Mouse (Mus musculus): ENCODE measurements around the gene Ccdc103. TPM values are rescaled to one million over a fixed set of nuclear protein-coding genes. Genes with fewer than 3 reads are reported as not detected.

The Ccdc103 gene
- total RNA-seq (2021) (not detected), polyA plus RNA-seq (2012; rRNA removed) (0.18 and 0.20 TPM in 2 replicates)
- long read RNA-seq, result 0 reads

GRCm38 (mm10) chr11:102880585-102881313 is at the start of gene Ccdc103, which contains the start of gene Eftud2:
Ccdc103 (plus strand) TSS chr11:102881204.
Eftud2 (minus strand) TSS chr11:102880985.
- under 1% methylated on average over 62 of the region's 62 CpGs for WGBS
- intact Hi-C loops (cut with DNase I), result no loop called here
- Histone ChIP-seq H3K27me3 (ENCODE audit: control insufficient read depth, insufficient read depth, low read length) (no peaks in the 10 kb centered on the region), H3K4me1 (ENCODE audit: control insufficient read depth, insufficient read depth, low read length) (peaks cover 4% of the 10 kb centered on the region), H3K79me2 (replicated peaks; ENCODE audit: control insufficient read depth, insufficient read depth, low read length) (no peaks in the 10 kb centered on the region), H3K9ac (ENCODE audit: low read depth, low read length) (peak within 1 kb of the TSS; percentile 64), H3K27ac (peak within 1 kb of the TSS; percentile 100), H3K36me3 (ENCODE audit: control insufficient read depth, insufficient read depth, low read length) (no peaks in the 10 kb centered on the region), H3K4me3 (peak within 1 kb of the TSS; percentile 62)
- TF ChIP-seq EP300 (IDR thresholded peaks at IDR 0.05; ENCODE audit: insufficient read depth, low read depth, low read length), result peak; percentile 77; the same call in 1 of the 2 replicates
- TF ChIP-seq CTCF (IDR thresholded peaks at IDR 0.05), result no peak
- TF ChIP-seq POLR2A (IDR thresholded peaks at IDR 0.05; ENCODE audit: insufficient read depth, low read depth, low read length), result peak; percentile 80
- peak; percentile 93 to 95 for DNase-seq

- 68% methylated on average over 18 of the region's 18 CpGs for WGBS
- TF ChIP-seq POLR2A (IDR thresholded peaks at IDR 0.05; ENCODE audit: insufficient read depth, low read depth, low read length) (no peak), EP300 (IDR thresholded peaks at IDR 0.05; ENCODE audit: insufficient read depth, low read depth, low read length) (no peak), CTCF (IDR thresholded peaks at IDR 0.05) (no peak)
- H3K4me1 ChIP-seq (ENCODE audit: control insufficient read depth, insufficient read depth, low read length), result no peaks in the 10 kb centered on the region
- no peak for DNase-seq
- no peak overlapping the region for H3K9ac ChIP-seq (ENCODE audit: low read depth, low read length)
- no peak overlapping the region for H3K4me3 ChIP-seq
- no peaks in the 10 kb centered on the region for H3K27me3 ChIP-seq (ENCODE audit: control insufficient read depth, insufficient read depth, low read length)
- no peaks in the 10 kb centered on the region for H3K79me2 ChIP-seq (replicated peaks; ENCODE audit: control insufficient read depth, insufficient read depth, low read length)
- H3K27ac ChIP-seq, result 0 out of 2 replicates have a peak overlapping the region, but pooled peaks have one; percentile 17
- H3K36me3 ChIP-seq (ENCODE audit: control insufficient read depth, insufficient read depth, low read length), result no peaks in the 10 kb centered on the region
- intact Hi-C loops (cut with DNase I), result no loop called here
Measured at GRCm38 (mm10) chr11:102832700-102833297, 48.2 kb upstream of the Ccdc103 start.

GRCm38 (mm10) chr11:102834219-102834618 is 46.8 kb upstream of the Ccdc103 start:
- no peaks in the 10 kb centered on the region for H3K27me3 ChIP-seq (ENCODE audit: control insufficient read depth, insufficient read depth, low read length)
- H3K9ac ChIP-seq (ENCODE audit: low read depth, low read length), result no peak overlapping the region
- no peaks in the 10 kb centered on the region for H3K4me1 ChIP-seq (ENCODE audit: control insufficient read depth, insufficient read depth, low read length)
- H3K4me3 ChIP-seq, result no peak overlapping the region
- WGBS, result 81% methylated on average over 10 of the region's 10 CpGs
- intact Hi-C loops (cut with DNase I), result no loop called here
- DNase-seq, result peak; percentile 37 to 62
- no peaks in the 10 kb centered on the region for H3K36me3 ChIP-seq (ENCODE audit: control insufficient read depth, insufficient read depth, low read length)
- 0 out of 2 replicates have a peak, but pooled peaks have one; percentile 28 for TF ChIP-seq POLR2A (IDR thresholded peaks at IDR 0.05; ENCODE audit: insufficient read depth, low read depth, low read length)
- TF ChIP-seq EP300 (IDR thresholded peaks at IDR 0.05; ENCODE audit: insufficient read depth, low read depth, low read length), result 0 out of 2 replicates have a peak, but pooled peaks have one; percentile 22
- TF ChIP-seq CTCF (IDR thresholded peaks at IDR 0.05), result no peak
- H3K27ac ChIP-seq, result peak overlapping the region; percentile 45
- no peaks in the 10 kb centered on the region for H3K79me2 ChIP-seq (replicated peaks; ENCODE audit: control insufficient read depth, insufficient read depth, low read length)

- no peak for DNase-seq
- Histone ChIP-seq H3K4me1 (ENCODE audit: control insufficient read depth, insufficient read depth, low read length) (no peaks in the 10 kb centered on the region), H3K27me3 (ENCODE audit: control insufficient read depth, insufficient read depth, low read length) (no peaks in the 10 kb centered on the region), H3K79me2 (replicated peaks; ENCODE audit: control insufficient read depth, insufficient read depth, low read length) (no peaks in the 10 kb centered on the region), H3K27ac (peak within 1 kb of the TSS; percentile 64), H3K4me3 (peak within 1 kb of the TSS; percentile 10; the same call in 1 of the 2 replicates), H3K9ac (ENCODE audit: low read depth, low read length) (no peak within 1 kb of the TSS; the same call in 1 of the 2 replicates), H3K36me3 (ENCODE audit: control insufficient read depth, insufficient read depth, low read length) (no peaks in the 10 kb centered on the region)
- WGBS, result 64% methylated on average over 4 of the region's 4 CpGs
- TF ChIP-seq CTCF (IDR thresholded peaks at IDR 0.05), result no peak
- no peak for TF ChIP-seq POLR2A (IDR thresholded peaks at IDR 0.05; ENCODE audit: insufficient read depth, low read depth, low read length)
- no peak for TF ChIP-seq EP300 (IDR thresholded peaks at IDR 0.05; ENCODE audit: insufficient read depth, low read depth, low read length)
- intact Hi-C loops (cut with DNase I), result no loop called here
Measured at GRCm38 (mm10) chr11:102835549-102835948, 45.5 kb upstream of the Ccdc103 start, which contains the start of gene Higd1b. Higd1b (plus strand) TSS chr11:102835849.

- Histone ChIP-seq H3K27me3 (ENCODE audit: control insufficient read depth, insufficient read depth, low read length) (no peaks in the 10 kb centered on the region), H3K36me3 (ENCODE audit: control insufficient read depth, insufficient read depth, low read length) (no peaks in the 10 kb centered on the region), H3K27ac (peak overlapping the region; percentile 64), H3K79me2 (replicated peaks; ENCODE audit: control insufficient read depth, insufficient read depth, low read length) (no peaks in the 10 kb centered on the region), H3K9ac (ENCODE audit: low read depth, low read length) (no peak overlapping the region), H3K4me3 (peak overlapping the region; percentile 10; the same call in 1 of the 2 replicates), H3K4me1 (ENCODE audit: control insufficient read depth, insufficient read depth, low read length) (no peaks in the 10 kb centered on the region)
- 62% methylated on average over 9 of the region's 9 CpGs for WGBS
- intact Hi-C loops (cut with DNase I), result no loop called here
- peak; percentile 27 for DNase-seq
- TF ChIP-seq EP300 (IDR thresholded peaks at IDR 0.05; ENCODE audit: insufficient read depth, low read depth, low read length) (0 out of 2 replicates have a peak, but pooled peaks have one; percentile 4), POLR2A (IDR thresholded peaks at IDR 0.05; ENCODE audit: insufficient read depth, low read depth, low read length) (peak; percentile 62), CTCF (IDR thresholded peaks at IDR 0.05) (no peak)
Measured at GRCm38 (mm10) chr11:102836146-102836545, 44.9 kb upstream of the Ccdc103 start.

Measured in heart, adult 2 months (tissue).